Mouse (Mus musculus): ENCODE measurements around the gene Atp5k.

DNA sequence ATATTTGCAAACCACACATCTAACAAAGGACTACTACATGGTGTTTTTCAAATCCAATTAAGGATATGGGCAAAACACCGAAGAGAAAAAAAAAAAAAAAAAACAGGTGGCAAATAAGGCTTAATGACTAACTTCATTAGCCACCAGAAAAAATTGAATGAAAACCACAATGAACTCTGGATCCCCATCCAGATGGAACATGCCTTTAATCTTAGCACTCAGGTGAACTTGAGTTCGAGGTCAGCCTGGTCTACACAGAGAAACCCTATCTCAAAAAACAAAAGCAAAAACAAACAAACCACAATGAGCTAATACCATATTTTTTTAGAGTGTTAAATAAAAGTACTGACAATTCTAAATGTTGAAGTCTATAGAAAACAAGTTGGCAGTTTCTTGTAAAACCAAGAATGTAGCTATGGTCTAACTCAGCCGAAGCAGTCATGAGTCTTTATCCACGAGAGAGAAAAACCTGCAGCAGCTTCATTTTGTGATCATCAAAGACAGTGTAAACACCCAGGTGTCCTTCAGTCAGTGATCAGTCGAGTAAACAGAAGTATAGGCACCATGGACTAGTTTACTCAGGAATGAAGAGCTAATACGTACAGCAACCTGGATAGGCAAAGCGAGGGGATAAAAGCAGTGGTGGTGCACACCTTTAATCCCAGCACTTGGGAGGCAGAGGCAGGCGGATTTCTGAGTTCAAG lies 16.7 kb upstream of the Atp5k start:
- TF ChIP-seq MAX (IDR thresholded peaks at IDR 0.05; ENCODE audit: low read depth) (no peak), POLR2A (IDR thresholded peaks at IDR 0.05; ENCODE audit: insufficient read length, low read depth) (no peak), E2F4 (IDR thresholded peaks at IDR 0.05; ENCODE audit: insufficient read depth) (no peak), TCF12 (IDR thresholded peaks at IDR 0.05; ENCODE audit: insufficient read depth, poor library complexity, severe bottlenecking) (no peak), TCF3 (IDR thresholded peaks at IDR 0.05; ENCODE audit: insufficient read length, low read depth) (no peak), REST (IDR thresholded peaks at IDR 0.05; ENCODE audit: insufficient read depth, insufficient read length) (no peak), SRF (IDR thresholded peaks at IDR 0.05; ENCODE audit: control insufficient read depth, insufficient read length, low read depth) (no peak), MYOD1 (IDR thresholded peaks at IDR 0.05; ENCODE audit: control insufficient read depth in 1 of 3, insufficient read length in 2 of 3, low read depth in 2 of 3) (no peak), CEBPB (IDR thresholded peaks at IDR 0.05; ENCODE audit: insufficient read depth, poor library complexity, severe bottlenecking) (no peak), USF1 (IDR thresholded peaks at IDR 0.05; ENCODE audit: low read depth) (no peak)
